Mouse (Mus musculus): ENCODE results near the gene Nrxn3. TPM values are rescaled to one million over a fixed set of nuclear protein-coding genes. Genes with fewer than 3 reads are reported as not detected.

Nrxn3 gene
- polyA plus RNA-seq, 1 experiment: not detected

- Histone ChIP-seq H3K27ac (ENCODE audit: insufficient read depth, low read length) (no peak overlapping the region), H3K4me1 (ENCODE audit: control insufficient read depth, insufficient read depth, low read length) (no peaks in the 10 kb centered on the region), H3K4me3 (ENCODE audit: insufficient read depth, low read length) (no peak overlapping the region)
- no peak for TF ChIP-seq CTCF (IDR thresholded peaks at IDR 0.05; ENCODE audit: borderline replicate concordance, insufficient read depth, low read length)
- no peak for TF ChIP-seq POLR2A (IDR thresholded peaks at IDR 0.05; ENCODE audit: low read depth, low read length)
Measured at GRCm38 (mm10) chr12:89830350-89830749, 1107.7 kb downstream of the Nrxn3 start.

- TF ChIP-seq CTCF (IDR thresholded peaks at IDR 0.05; ENCODE audit: borderline replicate concordance, insufficient read depth, low read length): no peak
- TF ChIP-seq POLR2A (IDR thresholded peaks at IDR 0.05; ENCODE audit: low read depth, low read length): no peak
- H3K27ac ChIP-seq (ENCODE audit: insufficient read depth, low read length): no peak overlapping the region
- H3K4me1 ChIP-seq (ENCODE audit: control insufficient read depth, insufficient read depth, low read length): no peaks in the 10 kb centered on the region
- no peak overlapping the region for H3K4me3 ChIP-seq (ENCODE audit: insufficient read depth, low read length)
Measured at GRCm38 (mm10) chr12:89831300-89831699, 1108.6 kb downstream of the Nrxn3 start.

GRCm38 (mm10) chr12:89836271-89836670 lies 1113.6 kb downstream of the Nrxn3 start:
- Histone ChIP-seq H3K27ac (ENCODE audit: insufficient read depth, low read length) (no peak overlapping the region), H3K4me3 (ENCODE audit: insufficient read depth, low read length) (no peak overlapping the region), H3K4me1 (ENCODE audit: control insufficient read depth, insufficient read depth, low read length) (no peaks in the 10 kb centered on the region)
- TF ChIP-seq CTCF (IDR thresholded peaks at IDR 0.05; ENCODE audit: borderline replicate concordance, insufficient read depth, low read length): no peak
- TF ChIP-seq POLR2A (IDR thresholded peaks at IDR 0.05; ENCODE audit: low read depth, low read length): no peak

- Histone ChIP-seq H3K4me3 (ENCODE audit: insufficient read depth, low read length) (no peak overlapping the region), H3K27ac (ENCODE audit: insufficient read depth, low read length) (no peak overlapping the region), H3K4me1 (ENCODE audit: control insufficient read depth, insufficient read depth, low read length) (no peaks in the 10 kb centered on the region)
- TF ChIP-seq POLR2A (IDR thresholded peaks at IDR 0.05; ENCODE audit: low read depth, low read length) (no peak), CTCF (IDR thresholded peaks at IDR 0.05; ENCODE audit: borderline replicate concordance, insufficient read depth, low read length) (no peak)
Measured at GRCm38 (mm10) chr12:89842861-89843260, 1120.2 kb downstream of the Nrxn3 start.

- no peak overlapping the region for H3K27ac ChIP-seq (ENCODE audit: insufficient read depth, low read length)
- no peak overlapping the region for H3K4me3 ChIP-seq (ENCODE audit: insufficient read depth, low read length)
- no peaks in the 10 kb centered on the region for H3K4me1 ChIP-seq (ENCODE audit: control insufficient read depth, insufficient read depth, low read length)
- TF ChIP-seq CTCF (IDR thresholded peaks at IDR 0.05; ENCODE audit: borderline replicate concordance, insufficient read depth, low read length): no peak
- no peak for TF ChIP-seq POLR2A (IDR thresholded peaks at IDR 0.05; ENCODE audit: low read depth, low read length)
Measured at GRCm38 (mm10) chr12:89848116-89848515, 1125.4 kb downstream of the Nrxn3 start.

GRCm38 (mm10) chr12:89854355-89854754 lies 1131.7 kb downstream of the Nrxn3 start:
- Histone ChIP-seq H3K4me3 (ENCODE audit: insufficient read depth, low read length) (no peak overlapping the region), H3K27ac (ENCODE audit: insufficient read depth, low read length) (no peak overlapping the region), H3K4me1 (ENCODE audit: control insufficient read depth, insufficient read depth, low read length) (no peaks in the 10 kb centered on the region)
- TF ChIP-seq POLR2A (IDR thresholded peaks at IDR 0.05; ENCODE audit: low read depth, low read length) (no peak), CTCF (IDR thresholded peaks at IDR 0.05; ENCODE audit: borderline replicate concordance, insufficient read depth, low read length) (no peak)

GRCm38 (mm10) chr12:89867124-89867523 lies 1144.4 kb downstream of the Nrxn3 start:
- H3K4me3 ChIP-seq (ENCODE audit: insufficient read depth, low read length): no peak overlapping the region
- H3K4me1 ChIP-seq (ENCODE audit: control insufficient read depth, insufficient read depth, low read length): no peaks in the 10 kb centered on the region
- no peak for TF ChIP-seq POLR2A (IDR thresholded peaks at IDR 0.05; ENCODE audit: low read depth, low read length)
- no peak for TF ChIP-seq CTCF (IDR thresholded peaks at IDR 0.05; ENCODE audit: borderline replicate concordance, insufficient read depth, low read length)

GRCm38 (mm10) chr12:89882617-89883370 lies 1160.1 kb downstream of the Nrxn3 start:
- no peaks in the 10 kb centered on the region for H3K4me1 ChIP-seq (ENCODE audit: control insufficient read depth, insufficient read depth, low read length)
- no peak overlapping the region for H3K27ac ChIP-seq (ENCODE audit: insufficient read depth, low read length)
- H3K4me3 ChIP-seq (ENCODE audit: insufficient read depth, low read length): no peak overlapping the region
- TF ChIP-seq CTCF (IDR thresholded peaks at IDR 0.05; ENCODE audit: borderline replicate concordance, insufficient read depth, low read length) (no peak), POLR2A (IDR thresholded peaks at IDR 0.05; ENCODE audit: low read depth, low read length) (no peak)

More at GRCm38 (mm10) chr12:89867124-89867523, 1144.4 kb downstream of the Nrxn3 start:
- no peak overlapping the region for H3K27ac ChIP-seq (ENCODE audit: insufficient read depth, low read length)

GRCm38 (mm10) chr12:89884576-89884975 lies 1161.9 kb downstream of the Nrxn3 start:
- no peak for TF ChIP-seq CTCF (IDR thresholded peaks at IDR 0.05; ENCODE audit: borderline replicate concordance, insufficient read depth, low read length)
- no peak for TF ChIP-seq POLR2A (IDR thresholded peaks at IDR 0.05; ENCODE audit: low read depth, low read length)
- H3K27ac ChIP-seq (ENCODE audit: insufficient read depth, low read length): no peak overlapping the region
- no peak overlapping the region for H3K4me3 ChIP-seq (ENCODE audit: insufficient read depth, low read length)
- no peaks in the 10 kb centered on the region for H3K4me1 ChIP-seq (ENCODE audit: control insufficient read depth, insufficient read depth, low read length)

- Histone ChIP-seq H3K27ac (ENCODE audit: insufficient read depth, low read length) (no peak overlapping the region), H3K4me3 (ENCODE audit: insufficient read depth, low read length) (no peak overlapping the region), H3K4me1 (ENCODE audit: control insufficient read depth, insufficient read depth, low read length) (no peaks in the 10 kb centered on the region)
- TF ChIP-seq POLR2A (IDR thresholded peaks at IDR 0.05; ENCODE audit: low read depth, low read length) (no peak), CTCF (IDR thresholded peaks at IDR 0.05; ENCODE audit: borderline replicate concordance, insufficient read depth, low read length) (no peak)
Measured at GRCm38 (mm10) chr12:89888647-89889046, 1166.0 kb downstream of the Nrxn3 start.
